Mouse (Mus musculus) heart, postnatal 0 days (tissue): Measurements from ENCODE around the gene BC052040.

Source experiments
- CTCF ChIP-seq: IDR thresholded peaks from 2 replicates; pipeline ENCODE4 v1.5.1; 2016; ENCODE audit warnings: antibody characterized with exemption, control low read depth, low read depth
- EP300 ChIP-seq: IDR thresholded peaks from 2 replicates; pipeline ENCODE4 v1.6.1; 2016; ENCODE audit warnings: antibody characterized with exemption, low read depth

DNA sequence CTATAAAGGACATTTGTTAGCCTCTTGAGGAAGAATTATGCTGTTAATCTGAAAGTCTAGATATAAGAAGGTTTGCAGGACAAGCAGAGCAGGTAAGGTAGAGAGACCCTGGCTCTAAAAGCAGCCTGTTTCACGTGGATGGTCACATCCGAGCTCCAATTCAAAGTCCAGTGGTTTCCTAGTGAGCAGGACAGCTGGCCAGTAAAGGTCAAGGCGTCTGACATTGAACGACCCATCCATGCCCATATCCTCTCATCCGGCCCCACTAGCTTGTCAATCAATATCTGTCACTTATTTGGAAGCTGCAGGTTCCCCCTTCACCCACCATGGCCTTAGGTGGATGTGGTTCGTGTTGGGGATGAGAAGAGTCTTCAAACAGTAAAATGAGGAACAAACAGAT, 142.7 kb downstream of the BC052040 start:
- TF ChIP-seq CTCF (no peak), EP300 (no peak)
